Mouse (Mus musculus): ENCODE measurements at regions not wholly inside any gene's neighbourhood (a gene's known extent, or its start where the extent isn't known, plus 50 kb on each side); places are given as distances from the start of the nearest gene placed in this dataset.
"Not testable (repeated sequence)": the region's sequence is repeated elsewhere in the genome, so short reads cannot be mapped to it uniquely, and the experiment has no call there.

DNA sequence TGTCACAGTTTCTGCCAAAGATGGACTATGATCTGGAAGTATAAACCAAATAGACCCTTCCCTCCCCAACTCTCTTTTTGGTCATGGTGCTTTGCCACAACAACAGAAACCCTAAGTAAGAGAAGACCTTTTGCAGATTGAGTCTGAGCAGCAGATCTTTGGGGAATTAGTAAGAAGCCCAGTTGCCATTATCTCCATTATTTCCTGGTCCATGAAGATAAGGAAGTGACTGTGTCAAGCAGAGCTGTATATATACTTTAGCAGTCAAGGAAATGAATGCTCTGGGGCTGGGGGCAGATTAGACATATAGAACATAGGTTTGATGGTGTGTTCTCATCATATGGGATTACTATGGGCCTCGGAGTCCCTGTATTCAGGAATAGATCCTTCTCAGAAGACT lies 117.8 kb upstream of the C9orf72 start:
- DNase-seq = no peak

GRCm38 (mm10) chr4:35331161-35331560 lies 105.2 kb upstream of the C9orf72 start:
- DNase-seq = no peak

- DNase-seq = no peak
Observed at GRCm38 (mm10) chr4:35325300-35325699, 99.3 kb upstream of the C9orf72 start.

DNA sequence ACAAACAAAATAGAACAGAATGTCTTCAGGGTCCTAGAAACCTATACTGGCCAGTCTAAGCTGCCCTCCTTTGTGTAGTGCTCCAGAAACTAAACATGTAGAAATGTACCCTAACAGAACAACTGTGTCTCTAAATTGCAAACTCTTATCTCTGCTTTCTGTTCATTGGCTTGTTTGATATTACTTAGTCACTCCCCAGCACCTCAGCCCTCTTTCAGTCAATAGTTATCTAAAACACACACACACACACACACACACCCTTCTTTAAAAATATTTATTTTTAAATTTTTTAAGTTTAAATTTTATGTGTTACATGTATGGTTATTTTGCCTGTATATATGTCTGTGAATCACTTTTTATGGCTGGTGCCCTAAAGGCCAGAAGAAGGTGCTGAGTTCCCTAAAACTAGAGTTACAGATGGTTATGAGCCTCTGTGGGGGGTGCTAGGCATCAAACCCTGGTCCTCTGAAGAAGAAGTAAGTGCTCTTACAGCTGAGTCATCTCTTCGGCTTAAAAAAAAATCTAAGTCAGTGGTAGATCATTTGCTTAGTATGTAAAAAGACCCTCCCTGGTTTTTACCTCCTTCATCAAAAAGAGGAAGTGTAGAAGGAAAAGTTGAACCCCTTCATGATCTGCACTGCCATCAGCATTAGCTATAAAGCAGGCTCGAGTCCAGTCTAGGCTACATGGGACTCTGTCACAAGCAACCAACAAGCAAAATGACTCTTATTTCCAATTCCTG lies 96.6 kb upstream of the C9orf72 start:
- DNase-seq = no peak

DNA sequence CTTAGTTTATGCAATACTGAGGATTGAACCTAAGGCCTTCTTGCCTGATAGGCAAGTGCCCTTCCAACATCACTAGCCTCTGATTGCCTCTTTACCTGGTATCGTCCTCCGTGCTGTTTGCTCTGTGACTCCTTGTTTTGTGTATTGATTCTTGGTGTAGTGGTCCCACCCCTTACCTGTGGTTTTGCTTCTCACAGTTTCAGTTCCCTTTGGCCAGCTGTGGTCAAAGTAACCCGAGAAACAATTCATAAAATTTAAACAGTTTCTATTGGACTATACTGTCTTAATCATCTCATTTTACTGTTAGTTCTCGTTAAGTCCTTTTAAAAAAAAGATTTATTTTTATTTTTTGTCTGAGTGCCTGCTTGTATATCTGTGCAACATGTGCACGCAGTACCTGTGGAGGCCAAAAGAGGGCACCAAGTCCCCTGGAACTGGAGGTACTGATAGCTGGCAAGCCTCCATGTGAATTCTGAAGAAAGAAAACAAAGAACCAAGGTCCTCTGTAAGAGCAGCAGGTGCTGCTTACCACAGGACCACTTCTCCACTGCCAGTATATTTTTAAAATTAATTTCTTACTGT lies 84.5 kb upstream of the C9orf72 start:
- no peak for DNase-seq

- no peak for DNase-seq
Observed at GRCm38 (mm10) chr4:35308221-35308620, 82.2 kb upstream of the C9orf72 start.

DNA sequence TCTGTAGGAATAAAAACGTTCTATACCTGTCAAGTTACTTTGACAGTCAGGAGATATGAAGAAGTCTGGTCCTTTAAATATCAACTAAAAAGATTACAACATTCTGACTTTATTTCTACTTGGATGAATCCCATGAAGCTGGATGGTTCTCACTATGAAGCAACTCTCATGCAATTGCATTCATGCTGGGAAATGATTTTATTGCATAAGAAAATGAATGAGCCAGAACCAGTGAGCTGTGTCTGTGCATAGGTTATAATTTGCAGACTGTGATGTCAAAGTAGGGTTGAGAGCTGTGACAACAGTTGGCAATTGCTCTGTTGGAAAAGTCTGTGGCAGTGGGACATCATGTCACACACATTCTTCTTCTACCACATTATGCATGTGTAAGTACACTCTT lies 79.2 kb upstream of the C9orf72 start:
- DNase-seq = no peak

DNA sequence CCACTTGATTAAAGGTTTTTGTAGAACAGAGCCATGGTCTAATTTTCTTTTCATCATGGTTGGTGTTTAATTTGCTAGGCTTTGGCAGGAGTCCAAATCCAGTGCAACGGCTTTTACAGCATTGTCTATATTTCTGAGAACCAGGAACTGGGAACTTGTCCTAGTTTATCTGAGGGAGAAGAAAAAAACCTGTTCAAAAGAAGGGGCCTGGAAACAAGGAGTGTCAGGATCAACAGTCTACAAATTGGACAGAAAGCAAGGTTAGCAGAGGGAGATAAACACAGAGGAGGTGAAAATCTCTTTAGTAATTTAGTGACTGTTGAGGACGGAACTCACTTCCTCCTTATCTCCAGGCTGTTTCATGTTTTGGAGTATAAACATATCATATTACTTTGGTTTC lies 74.9 kb upstream of the C9orf72 start:
- no peak for DNase-seq

DNA sequence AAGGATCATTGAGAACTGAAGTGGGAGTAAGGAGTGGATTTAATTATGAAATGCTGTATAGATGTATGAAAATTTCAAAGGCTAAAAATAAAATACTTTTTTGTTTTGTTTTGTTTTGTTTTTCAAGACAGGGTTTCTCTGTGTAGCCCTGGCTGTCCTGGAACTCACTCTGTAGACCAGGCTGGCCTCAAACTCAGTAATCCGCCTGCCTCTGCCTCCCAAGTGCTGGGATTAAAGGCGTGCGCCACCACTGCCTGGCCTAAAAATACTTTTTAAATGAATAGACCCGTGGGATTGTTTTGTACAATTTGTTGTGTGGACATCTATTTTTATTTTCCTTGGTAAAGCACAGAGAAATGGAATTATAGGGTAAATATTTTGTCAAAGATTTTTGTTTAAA lies 74.4 kb upstream of the C9orf72 start:
- DNase-seq = not testable (repeated sequence)

DNA sequence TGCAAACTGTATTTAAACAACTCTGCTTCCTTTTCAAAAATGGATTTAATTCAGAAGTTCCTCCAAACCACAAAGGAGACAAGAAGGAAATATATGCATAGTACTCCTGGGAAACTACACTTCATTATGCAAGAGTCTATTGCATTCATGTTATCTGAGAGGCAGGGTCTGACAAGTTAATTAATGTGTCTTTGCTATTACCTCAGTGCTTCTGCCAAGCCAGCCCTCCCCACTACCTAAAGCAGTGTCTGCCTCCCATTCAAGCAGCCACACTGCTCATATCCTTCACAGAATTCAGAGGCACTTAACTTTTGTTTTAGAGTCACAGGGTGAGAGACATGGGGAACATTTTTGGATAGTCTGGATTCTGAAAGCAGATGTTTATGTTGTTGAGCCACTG lies 58.6 kb upstream of the C9orf72 start:
- no peak for DNase-seq

Data from cerebellum, adult 11 months (tissue).